Mouse (Mus musculus): ENCODE measurements around the gene Fbl.
A peak's percentile ranks its signal among the peaks of the same experiment; 100 is the strongest.
"Not testable (repeated sequence)": the region's sequence is repeated elsewhere in the genome, so short reads cannot be mapped to it uniquely, and the experiment has no call there.

Gene Fbl

GRCm38 (mm10) chr7:28191903-28192302 lies 22.4 kb downstream of the Fbl start:
- DNase-seq (ENCODE audit: low spot score): no peak

DNA sequence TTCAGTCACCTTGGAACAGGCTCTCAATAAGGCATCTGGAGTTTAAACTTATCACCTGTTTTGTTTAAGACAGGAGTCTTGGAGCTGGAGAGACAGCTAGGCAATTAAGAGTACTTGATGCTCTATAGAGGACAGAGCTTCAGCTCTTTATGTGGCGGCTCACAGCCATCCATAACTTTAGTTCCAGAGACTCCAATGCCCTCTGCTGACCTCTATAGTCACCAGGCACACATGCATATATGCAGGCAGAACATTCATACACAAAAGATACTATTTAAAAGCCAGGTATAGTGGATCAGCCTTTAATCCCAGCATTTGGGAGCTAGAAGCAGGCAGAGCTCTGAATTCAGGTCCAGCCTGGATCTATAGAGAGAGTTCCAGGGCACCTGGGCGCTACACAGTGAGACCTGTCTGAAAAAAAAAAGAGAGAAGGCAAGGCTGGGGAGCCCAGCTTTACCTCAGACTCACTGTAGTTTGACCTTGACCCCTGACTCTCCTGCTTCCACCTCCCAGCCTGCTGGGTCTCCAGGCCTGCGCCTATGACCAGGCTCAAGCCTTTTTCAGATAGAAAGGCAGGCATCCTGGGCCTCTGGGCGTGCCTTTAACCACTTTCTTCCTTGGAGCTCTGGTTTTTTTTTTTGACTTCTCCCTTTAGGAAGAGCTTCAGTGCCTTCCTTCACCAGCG lies 26.0 kb downstream of the Fbl start:
- no peak for DNase-seq (ENCODE audit: low spot score)

GRCm38 (mm10) chr7:28196528-28196927 lies 27.0 kb downstream of the Fbl start:
- no peak for DNase-seq (ENCODE audit: low spot score)

DNA sequence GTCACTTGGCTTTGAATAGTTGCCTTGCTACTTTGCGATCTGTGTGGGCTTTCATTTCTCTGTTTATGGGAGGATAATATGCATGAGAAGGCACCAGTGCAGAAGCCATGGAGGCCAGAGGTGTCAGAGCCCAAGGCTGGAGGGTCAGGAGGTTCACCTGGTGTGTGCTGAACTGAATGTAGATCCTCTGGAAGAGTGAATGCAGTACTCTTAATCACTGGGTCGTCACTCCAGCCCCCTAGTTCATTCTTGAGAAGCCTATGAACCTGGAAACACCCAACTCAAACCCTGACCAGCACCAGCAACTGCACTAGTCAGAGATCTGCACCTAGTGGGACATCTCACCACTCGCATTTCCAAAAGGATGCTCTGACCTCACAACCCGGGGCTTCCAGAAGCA lies 29.5 kb downstream of the Fbl start:
- no peak for DNase-seq (ENCODE audit: low spot score)

DNA sequence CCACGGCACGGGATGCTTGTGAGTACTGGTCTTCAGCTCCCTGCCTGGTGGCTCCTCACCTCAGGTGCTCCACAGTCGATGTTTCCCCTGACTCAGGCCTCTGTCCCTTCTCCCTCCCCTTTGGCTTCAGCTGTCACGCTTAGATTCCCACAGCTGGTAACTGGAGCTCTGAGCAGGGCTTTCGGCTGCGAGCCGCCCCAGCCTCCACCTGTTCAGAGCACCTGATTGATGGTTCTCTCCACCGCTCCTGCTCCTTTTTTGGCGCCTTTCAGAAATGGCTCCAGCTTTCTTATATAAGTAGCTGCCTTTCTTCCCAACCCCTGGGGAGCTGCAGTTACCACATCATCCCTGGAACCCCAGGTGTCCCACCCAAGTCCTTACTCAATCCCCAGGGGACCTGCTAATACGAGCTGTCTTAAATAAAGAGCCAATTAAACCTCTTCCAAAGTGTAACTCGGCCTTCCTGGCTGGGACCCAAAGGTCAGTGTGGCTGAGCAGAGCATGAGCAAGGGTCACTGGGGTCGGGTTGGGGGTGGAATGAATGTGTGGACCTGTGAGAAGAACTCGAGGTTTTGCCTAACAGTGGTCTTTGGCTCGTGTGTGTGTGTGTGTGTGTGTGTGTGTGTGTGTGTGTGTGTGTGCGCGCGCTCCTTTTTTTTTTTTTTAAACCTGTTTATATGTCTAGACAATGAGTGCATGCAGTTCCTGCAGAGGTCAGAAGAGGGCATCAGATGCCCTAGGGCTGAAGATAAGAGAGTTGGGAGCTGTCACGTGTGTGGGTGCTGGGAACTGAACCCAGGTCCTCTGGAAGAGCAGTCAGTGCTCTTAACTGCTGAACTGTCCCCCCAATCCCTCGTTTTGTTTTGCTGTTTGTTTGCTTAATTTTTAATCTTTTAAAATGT lies 33.9 kb downstream of the Fbl start:
- DNase-seq (ENCODE audit: low spot score): no peak

- DNase-seq (ENCODE audit: low spot score): peak; percentile 16
These were observed 36.6 kb downstream of the Fbl start for GRCm38 (mm10) chr7:28206044-28206600.

DNA sequence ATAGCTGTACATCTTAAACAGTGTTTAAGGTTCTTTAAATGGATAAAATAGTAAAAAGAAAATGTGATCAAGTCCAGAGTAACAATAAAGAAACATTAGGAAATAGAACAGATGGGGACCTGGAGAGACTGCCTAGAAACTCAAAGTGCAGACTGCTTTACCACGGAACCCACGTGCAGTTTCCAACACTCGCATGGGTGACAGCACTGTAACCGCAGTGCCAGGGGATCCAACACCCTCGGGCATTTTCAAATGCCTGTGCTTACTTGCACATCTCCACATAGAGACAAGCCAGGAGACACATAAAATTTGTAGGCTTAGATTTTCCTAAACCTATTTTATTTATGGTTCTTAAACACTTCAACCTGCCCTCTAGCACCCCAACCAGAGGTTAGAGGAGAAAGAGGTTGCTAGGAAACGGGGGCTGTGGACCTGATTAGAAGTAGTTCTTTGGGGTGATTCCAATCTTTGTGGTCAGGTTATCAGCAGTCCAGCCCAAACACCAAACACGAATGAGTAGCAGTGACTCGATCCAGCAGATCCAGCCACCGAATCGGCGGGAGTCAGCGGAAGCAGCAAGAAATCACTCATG lies 39.0 kb downstream of the Fbl start:
- DNase-seq (ENCODE audit: low spot score): no peak

DNA sequence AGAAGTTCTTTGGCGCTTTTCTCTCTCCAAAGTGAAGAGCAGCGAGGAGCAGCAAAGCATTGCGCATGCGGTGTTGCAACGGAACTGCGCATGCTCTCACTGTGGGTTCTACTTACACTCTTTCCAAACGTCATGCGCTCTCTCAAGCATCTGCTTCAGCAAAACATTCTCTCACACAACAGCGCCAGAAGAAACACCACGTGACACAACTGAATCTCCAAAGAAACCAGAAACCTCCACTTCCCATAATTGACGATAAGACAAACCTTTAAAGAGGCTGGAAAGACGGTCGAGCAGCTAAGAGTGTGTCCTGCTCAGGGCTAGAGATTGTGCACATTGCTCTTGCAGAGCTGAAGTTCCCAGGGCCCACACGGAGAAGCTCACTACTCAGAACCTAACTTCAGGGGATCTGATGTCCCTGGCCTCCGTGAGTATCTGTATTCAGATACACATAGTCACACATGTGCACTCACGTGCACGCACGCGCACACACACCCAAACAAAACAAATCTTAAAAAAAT lies 39.5 kb downstream of the Fbl start:
- peak; percentile 73 for DNase-seq (ENCODE audit: low spot score)

DNA sequence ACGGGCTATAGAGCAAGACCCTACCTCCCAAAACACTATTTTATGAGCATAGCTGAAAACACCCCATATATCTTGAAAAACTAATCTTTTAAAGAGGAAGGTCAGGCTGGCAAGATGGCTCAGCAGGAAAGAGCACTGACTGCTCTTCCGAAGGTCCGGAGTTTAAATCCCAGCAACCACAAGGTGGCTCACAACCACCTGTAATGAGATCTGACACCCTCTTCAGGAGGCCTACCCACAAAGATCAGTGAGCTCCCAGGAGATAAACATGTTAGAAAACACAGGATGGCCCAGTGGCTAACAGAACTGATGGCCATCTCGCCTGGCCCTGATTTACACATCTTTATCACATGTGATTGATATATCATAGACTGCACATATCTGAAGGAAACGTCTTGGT lies 41.2 kb downstream of the Fbl start:
- no peak for DNase-seq (ENCODE audit: low spot score)

DNA sequence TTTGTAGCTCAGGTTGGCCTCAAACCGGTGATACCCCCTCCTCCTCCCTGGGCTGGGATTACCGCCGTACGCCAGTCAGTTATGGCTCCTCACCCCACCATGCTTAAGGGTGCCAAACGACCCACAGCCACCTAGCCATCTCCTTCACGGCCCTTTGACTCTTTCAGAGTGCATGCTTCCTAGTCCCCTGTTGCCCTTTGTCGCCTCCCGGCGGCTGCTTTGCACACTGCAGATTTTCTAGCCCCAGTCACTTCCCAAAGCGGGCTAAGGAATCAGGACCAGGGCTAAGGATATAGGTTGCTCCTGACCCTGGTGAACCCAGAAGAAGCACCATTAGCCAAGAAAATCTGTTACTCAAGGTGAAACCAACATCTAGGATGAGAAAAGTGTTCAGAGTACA lies 44.6 kb downstream of the Fbl start:
- DNase-seq (ENCODE audit: low spot score): peak; percentile 51

GRCm38 (mm10) chr7:28215950-28216349 lies 46.4 kb downstream of the Fbl start:
- not testable (repeated sequence) for DNase-seq (ENCODE audit: low spot score)

DNA sequence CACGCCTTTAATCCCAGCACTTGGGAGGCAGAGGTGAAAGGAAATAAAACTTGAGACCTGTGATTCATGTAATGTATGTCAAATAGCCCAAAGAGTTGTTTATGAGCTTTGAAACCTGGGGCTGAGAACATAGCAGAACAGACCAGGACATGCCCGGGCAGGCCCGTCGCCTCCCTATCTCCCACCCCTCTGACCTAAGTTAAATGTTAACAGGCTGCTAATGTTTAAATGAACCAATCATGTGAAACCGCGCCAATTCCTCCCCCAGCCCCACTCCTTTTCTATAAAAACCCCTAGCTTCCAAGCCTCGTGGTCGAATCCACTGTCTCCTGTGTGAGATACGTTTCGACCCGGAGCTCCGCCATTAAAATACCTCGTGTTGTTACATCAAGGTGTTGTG lies 48.3 kb downstream of the Fbl start:
- DNase-seq (ENCODE audit: low spot score): not testable (repeated sequence)

- DNase-seq (ENCODE audit: low spot score): not testable (repeated sequence)
These were observed 49.6 kb downstream of the Fbl start for GRCm38 (mm10) chr7:28218951-28219740.

DNA sequence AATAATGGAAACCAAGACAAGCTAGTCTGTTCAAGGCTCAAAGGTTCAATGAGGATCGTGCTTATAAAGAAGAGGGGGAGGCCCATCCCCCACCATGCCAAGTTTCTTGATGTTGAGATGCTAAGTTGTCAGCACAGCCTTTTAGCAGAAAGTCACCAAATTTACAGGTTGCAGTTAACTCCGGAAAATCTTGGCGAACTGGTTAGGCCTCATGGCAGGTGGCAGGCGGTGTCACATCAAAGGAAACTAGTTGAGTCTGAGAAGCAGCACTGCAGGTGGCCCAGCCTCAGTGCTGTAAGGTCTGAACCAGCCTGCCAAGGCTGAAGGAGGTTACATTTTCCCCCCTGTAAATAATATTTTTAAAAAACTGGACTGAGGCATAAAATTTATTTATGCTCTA lies 57.3 kb downstream of the Fbl start:
- DNase-seq (ENCODE audit: low spot score): not testable (repeated sequence)

DNA sequence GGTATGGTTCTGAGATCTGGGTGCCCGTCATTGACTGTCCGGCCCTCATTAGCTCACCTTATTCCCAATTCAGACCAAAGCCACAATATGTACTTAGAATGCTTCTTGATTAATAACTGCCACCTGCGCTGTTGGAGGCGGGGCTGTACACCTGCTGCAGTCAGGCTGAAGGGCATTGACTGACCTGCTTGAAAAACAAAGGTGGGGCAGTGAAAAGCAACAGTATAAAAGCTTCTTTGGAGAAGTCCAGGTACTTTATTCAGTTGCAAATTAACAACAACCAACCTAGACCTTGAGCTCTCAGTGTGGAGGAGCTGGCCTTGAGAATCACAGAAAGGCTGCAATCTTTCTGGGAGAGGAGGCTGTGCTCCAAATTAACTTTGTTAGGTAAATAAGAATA lies 57.9 kb downstream of the Fbl start:
- not testable (repeated sequence) for DNase-seq (ENCODE audit: low spot score)

All from lung, postnatal 25 days (tissue).